Comparison of ENCODE assay signal across 7 mouse cellular contexts in genomic region chr13:109440881-109441280, GRCm38 (mm10).
DNase-seq lines count a peak whose midpoint lies in the region; ATAC-seq lines count a peak whose summit lies in the region.

No protein-coding gene starts in this region.

- peak overlapping the region; percentile 54 for H3K4me3 ChIP-seq in embryonic facial prominence, embryonic 14.5 days (ENCODE audit: low read depth, low read length)
- H3K4me3 ChIP-seq in limb, embryonic 13.5 days: peak overlapping the region; percentile 60
- peak overlapping the region; percentile 45 for H3K4me3 ChIP-seq in midbrain, embryonic 14.5 days (replicated peaks; ENCODE audit: low read depth, low read length)

- H3K27me3 ChIP-seq in embryonic facial prominence, embryonic 14.5 days (replicated peaks; ENCODE audit: control insufficient read depth, insufficient read depth, low read length): no peaks in the 10 kb centered on the region
- H3K27me3 ChIP-seq in limb, embryonic 13.5 days: no peaks in the 10 kb centered on the region
- H3K27me3 ChIP-seq in midbrain, embryonic 14.5 days (ENCODE audit: control insufficient read depth, insufficient read depth, low read length): no peaks in the 10 kb centered on the region

- no peaks in the 10 kb centered on the region for H3K36me3 ChIP-seq in embryonic facial prominence, embryonic 14.5 days (ENCODE audit: control insufficient read depth, insufficient read depth, low read length)
- no peaks in the 10 kb centered on the region for H3K36me3 ChIP-seq in limb, embryonic 13.5 days
- H3K36me3 ChIP-seq in midbrain, embryonic 14.5 days (ENCODE audit: control insufficient read depth, insufficient read depth, low read length): no peaks in the 10 kb centered on the region

- H3K27ac ChIP-seq in embryonic facial prominence, embryonic 14.5 days (replicated peaks; ENCODE audit: low read depth, low read length): peak overlapping the region; percentile 87
- peak overlapping the region; percentile 87 for H3K27ac ChIP-seq in limb, embryonic 13.5 days
- peak overlapping the region; percentile 91 for H3K27ac ChIP-seq in midbrain, embryonic 14.5 days (replicated peaks; ENCODE audit: low read depth, low read length)

- H3K9me3 ChIP-seq in embryonic facial prominence, embryonic 14.5 days (ENCODE audit: control insufficient read depth, low read length): no peaks in the 10 kb centered on the region
- H3K9me3 ChIP-seq in limb, embryonic 13.5 days: no peaks in the 10 kb centered on the region
- no peaks in the 10 kb centered on the region for H3K9me3 ChIP-seq in midbrain, embryonic 14.5 days (ENCODE audit: control insufficient read depth, low read length)

- ATAC-seq in embryonic facial prominence, embryonic 14.5 days (ENCODE audit: low read depth): peak; percentile 99
- peak; percentile 99 for ATAC-seq in limb, embryonic 13.5 days (ENCODE audit: low FRiP score, low read depth)
- ATAC-seq in midbrain, embryonic 14.5 days (ENCODE audit: low FRiP score, low TSS enrichment): peak; percentile 99

- WGBS in embryonic facial prominence, embryonic 14.5 days: under 1% methylated on average over 12 of the region's 12 CpGs
- WGBS in limb, embryonic 13.5 days: under 1% methylated on average over 12 of the region's 12 CpGs
- under 1% methylated on average over 12 of the region's 12 CpGs for WGBS in midbrain, embryonic 14.5 days

- peak; percentile 47 to 71 for DNase-seq in adrenal gland, postnatal 4 days (ENCODE audit: low spot score in 2 of 2)
- peak; percentile 96 for DNase-seq in embryonic facial prominence, embryonic 14.5 days (ENCODE audit: low spot score)
- peak; percentile 67 to 74 for DNase-seq in heart, adult 9 months (ENCODE audit: low spot score in 2 of 2)
- peak; percentile 93 for DNase-seq in kidney, adult 9 months
- peak; percentile 94 for DNase-seq in midbrain, embryonic 14.5 days
- peak; percentile 52 to 64 for DNase-seq in spleen, adult 18-20 months

- H3K9ac ChIP-seq in embryonic facial prominence, embryonic 14.5 days (ENCODE audit: low read depth, low read length): peak overlapping the region; percentile 60
- H3K9ac ChIP-seq in limb, embryonic 13.5 days: peak overlapping the region; percentile 69
- H3K9ac ChIP-seq in midbrain, embryonic 14.5 days (replicated peaks; ENCODE audit: low read length): peak overlapping the region; percentile 59

- peak overlapping the region; percentile 81 for H3K4me2 ChIP-seq in embryonic facial prominence, embryonic 14.5 days (ENCODE audit: low read depth, low read length)
- H3K4me2 ChIP-seq in limb, embryonic 13.5 days (replicated peaks): peak overlapping the region; percentile 82
- H3K4me2 ChIP-seq in midbrain, embryonic 14.5 days (ENCODE audit: low read length): peak overlapping the region; percentile 87

- peaks cover 9% of the 10 kb centered on the region for H3K4me1 ChIP-seq in embryonic facial prominence, embryonic 14.5 days (ENCODE audit: control insufficient read depth, insufficient read depth, low read length)
- H3K4me1 ChIP-seq in limb, embryonic 13.5 days: peaks cover 27% of the 10 kb centered on the region
- H3K4me1 ChIP-seq in midbrain, embryonic 14.5 days (ENCODE audit: control insufficient read depth, insufficient read depth, low read length): peaks cover 32% of the 10 kb centered on the region

Comparison
In these comparisons a context has a peak if more than half of its experiments do, and no peak if none do; other contexts are left out.
1. Peak in every context shown above with its lines: DNase-seq, ATAC-seq, H3K4me3 ChIP-seq and H3K27ac ChIP-seq.